Comparison of ENCODE assay signal across 11 mouse cellular contexts in the genomic region with DNA sequence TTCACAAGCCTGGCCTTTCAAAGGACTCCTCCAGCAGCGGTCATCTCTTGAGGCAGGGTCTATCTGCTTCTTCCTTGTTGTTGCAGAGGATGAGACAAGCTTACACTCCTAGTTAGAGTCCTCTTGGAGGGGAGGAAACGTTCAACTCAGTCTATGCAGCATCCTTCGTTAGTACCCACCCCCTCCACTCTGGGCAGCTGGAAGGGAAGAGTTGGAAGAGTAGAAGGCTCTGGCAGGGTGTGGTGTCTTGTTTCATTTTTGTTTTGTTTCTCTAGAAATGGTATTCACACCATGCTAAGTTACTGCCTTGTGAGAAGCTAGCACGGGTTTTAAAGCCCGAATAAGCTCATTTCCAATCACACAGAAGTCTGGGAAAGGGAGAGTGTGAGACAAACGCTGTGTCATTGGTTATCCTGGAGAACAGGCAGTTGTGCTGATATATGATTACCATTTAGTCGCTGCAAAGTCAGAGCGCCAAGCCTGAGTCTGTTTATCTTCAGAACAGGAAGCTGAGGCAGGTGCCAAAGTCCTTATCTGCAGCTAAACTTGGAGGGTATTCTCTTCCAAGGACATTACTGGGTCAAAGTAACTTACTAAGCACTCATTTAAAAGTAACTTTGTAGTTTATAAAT.
DNase-seq lines count a peak whose midpoint lies in the region; ATAC-seq and TF ChIP-seq lines count a peak whose summit lies in the region.
"Had no signal": no experiment of that assay in that cellular context is flagged by ENCODE, and none has a peak within 500 bp of the region (broad histone marks: within the 10 kb centered on the region; RNA-seq: fewer than 3 reads in every experiment).

No protein-coding gene starts in this region.

- H3K79me2 ChIP-seq in myocyte (ENCODE audit: control insufficient read depth, insufficient read depth), result no peaks in the 10 kb centered on the region

- intact Hi-C loops in gastrocnemius, adult 2 months (cut with DNase I), result no loop called here

- H3ac ChIP-seq in myocyte (ENCODE audit: control insufficient read depth, insufficient read length), result no peak overlapping the region

- no peak for TF ChIP-seq POLR2A in embryonic fibroblast, embryonic 13.5 days (IDR thresholded peaks at IDR 0.05; ENCODE audit: low read depth, low read length)
- TF ChIP-seq POLR2A in myocyte (IDR thresholded peaks at IDR 0.05; ENCODE audit: insufficient read length, low read depth), result no peak

- peak overlapping the region; percentile 32 for H3K4me3 ChIP-seq in gastrocnemius, adult 2 months
- H3K4me3 ChIP-seq in embryonic fibroblast, embryonic 13.5 days (ENCODE audit: insufficient read depth, low read length), result no peak overlapping the region
- no peak overlapping the region for H3K4me3 ChIP-seq in myocyte
- no peak overlapping the region for H3K4me3 ChIP-seq in forebrain, embryonic 15.5 days
- H3K4me3 ChIP-seq in forebrain, embryonic 16.5 days (replicated peaks; ENCODE audit: low read length), result no peak overlapping the region
- H3K4me3 ChIP-seq: limb, embryonic 15.5 days had no signal

- no peak for DNase-seq in gastrocnemius, adult 2 months
- no peak for DNase-seq in gastrocnemius, adult 8-10 months (ENCODE audit: low spot score in 2 of 2)
- DNase-seq in liver, result peak; percentile 58
- DNase-seq: cerebellum, postnatal 36 days had no signal

- H3K4me1 ChIP-seq in embryonic fibroblast, embryonic 13.5 days (ENCODE audit: control insufficient read depth, insufficient read depth, low read length), result peaks cover 11% of the 10 kb centered on the region
- peaks cover 11% of the 10 kb centered on the region for H3K4me1 ChIP-seq in forebrain, embryonic 15.5 days
- peaks cover 8% of the 10 kb centered on the region for H3K4me1 ChIP-seq in forebrain, embryonic 16.5 days (replicated peaks; ENCODE audit: control insufficient read depth, insufficient read depth, low read length)

- no peak for ATAC-seq in erythroblast, adult 5-6 weeks (replicated peaks; ENCODE audit: low FRiP score, poor library complexity, severe bottlenecking)
- no peak for ATAC-seq in forebrain, embryonic 15.5 days (replicated peaks)
- no peak for ATAC-seq in forebrain, embryonic 16.5 days
- ATAC-seq: hindbrain, embryonic 16.5 days had no signal

- TF ChIP-seq CTCF in gastrocnemius, adult 2 months (IDR thresholded peaks at IDR 0.05), result no peak
- no peak for TF ChIP-seq CTCF in embryonic fibroblast, embryonic 13.5 days (IDR thresholded peaks at IDR 0.05; ENCODE audit: borderline replicate concordance, insufficient read depth, low read length)

- H3K9me3 ChIP-seq in forebrain, embryonic 15.5 days, result no peaks in the 10 kb centered on the region
- H3K9me3 ChIP-seq in forebrain, embryonic 16.5 days (ENCODE audit: control insufficient read depth, low read length), result no peaks in the 10 kb centered on the region
- H3K9me3 ChIP-seq: limb, embryonic 15.5 days had no signal

- no peak overlapping the region for H3K9ac ChIP-seq in forebrain, embryonic 15.5 days (replicated peaks)
- H3K9ac ChIP-seq in forebrain, embryonic 16.5 days (replicated peaks; ENCODE audit: low read depth, low read length), result no peak overlapping the region
- H3K9ac ChIP-seq: limb, embryonic 15.5 days had no signal

- H3K4me2 ChIP-seq in myocyte (ENCODE audit: low read depth), result peak overlapping the region; percentile 72
- H3K4me2 ChIP-seq in forebrain, embryonic 15.5 days (replicated peaks), result no peak overlapping the region
- H3K4me2 ChIP-seq in forebrain, embryonic 16.5 days (ENCODE audit: low read length), result no peak overlapping the region
- H3K4me2 ChIP-seq: limb, embryonic 15.5 days had no signal

- H3K27me3 ChIP-seq in myocyte (ENCODE audit: control insufficient read depth, insufficient read depth, insufficient read length), result no peaks in the 10 kb centered on the region
- no peaks in the 10 kb centered on the region for H3K27me3 ChIP-seq in forebrain, embryonic 15.5 days
- no peaks in the 10 kb centered on the region for H3K27me3 ChIP-seq in forebrain, embryonic 16.5 days (replicated peaks; ENCODE audit: control insufficient read depth, insufficient read depth, low read length)
- H3K27me3 ChIP-seq: limb, embryonic 15.5 days had no signal

- H3K36me3 ChIP-seq in myocyte (ENCODE audit: control insufficient read depth, insufficient read depth), result no peaks in the 10 kb centered on the region
- H3K36me3 ChIP-seq in forebrain, embryonic 15.5 days, result no peaks in the 10 kb centered on the region
- no peaks in the 10 kb centered on the region for H3K36me3 ChIP-seq in forebrain, embryonic 16.5 days (ENCODE audit: control insufficient read depth, insufficient read depth)
- H3K36me3 ChIP-seq: limb, embryonic 15.5 days had no signal

- WGBS in forebrain, embryonic 15.5 days, result 52% methylated on average over 8 of the region's 8 CpGs
- 54% methylated on average over 8 of the region's 8 CpGs for WGBS in forebrain, embryonic 16.5 days

- peak overlapping the region; percentile 61 for H3K27ac ChIP-seq in gastrocnemius, adult 2 months
- peak overlapping the region; percentile 55 for H3K27ac ChIP-seq in embryonic fibroblast, embryonic 13.5 days (ENCODE audit: insufficient read depth, low read length)
- H3K27ac ChIP-seq in forebrain, embryonic 15.5 days (replicated peaks), result no peak overlapping the region
- no peak overlapping the region for H3K27ac ChIP-seq in forebrain, embryonic 16.5 days (ENCODE audit: low read length)
- H3K27ac ChIP-seq: limb, embryonic 15.5 days had no signal

TF ChIP-seq in myocyte, 11 proteins besides CTCF, POLR2A, EP300 and RAD21:
- TF ChIP-seq MYOD1 (IDR thresholded peaks at IDR 0.05; ENCODE audit: control insufficient read depth in 1 of 3, insufficient read length in 2 of 3, low read depth in 2 of 3) (no peak), SRF (IDR thresholded peaks at IDR 0.05; ENCODE audit: control insufficient read depth, insufficient read length, low read depth) (no peak), CEBPB (IDR thresholded peaks at IDR 0.05; ENCODE audit: insufficient read depth, poor library complexity, severe bottlenecking) (no peak), E2F4 (IDR thresholded peaks at IDR 0.05; ENCODE audit: insufficient read depth) (no peak), MYOG (IDR thresholded peaks at IDR 0.05; ENCODE audit: control insufficient read depth in 1 of 3, insufficient read depth in 1 of 3, insufficient read length in 2 of 3, low read depth in 2 of 3) (no peak), TCF12 (IDR thresholded peaks at IDR 0.05; ENCODE audit: insufficient read depth, poor library complexity, severe bottlenecking) (no peak), MAX (IDR thresholded peaks at IDR 0.05; ENCODE audit: low read depth) (no peak), USF1 (IDR thresholded peaks at IDR 0.05; ENCODE audit: low read depth) (no peak), POLR2AphosphoS2 (IDR thresholded peaks at IDR 0.05; ENCODE audit: insufficient read length, low read depth) (no peak), TCF3 (IDR thresholded peaks at IDR 0.05; ENCODE audit: insufficient read length, low read depth) (no peak), REST (IDR thresholded peaks at IDR 0.05; ENCODE audit: insufficient read depth, insufficient read length) (no peak)

Comparison
In these comparisons a context has a peak if more than half of its experiments do, and no peak if none do; other contexts are left out.
1. H3K27ac ChIP-seq: peak in gastrocnemius, adult 2 months (single experiment) and embryonic fibroblast, embryonic 13.5 days (single experiment); none in forebrain, embryonic 15.5 days (single experiment) and forebrain, embryonic 16.5 days (single experiment).